ENCODE assay signal across 33 mouse cellular contexts in the genomic region with DNA sequence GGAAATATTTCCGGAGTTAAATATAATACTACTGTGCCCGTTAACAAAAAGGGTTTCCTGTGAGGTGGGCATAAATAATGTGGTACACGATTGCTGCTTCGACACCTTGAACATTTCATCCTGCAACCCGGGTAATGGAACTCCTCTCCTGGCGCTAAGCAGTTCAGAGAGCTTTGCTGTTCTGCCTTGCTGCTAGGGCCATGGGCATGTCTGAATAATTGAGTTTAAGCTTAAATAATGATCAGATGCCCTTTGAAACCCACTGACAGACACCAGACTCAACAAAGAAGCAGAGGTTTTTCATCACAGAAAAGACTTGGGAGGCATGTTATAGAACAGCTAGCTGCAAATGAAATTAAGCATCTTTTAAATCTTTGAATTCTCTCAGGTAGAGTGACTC.
A peak's percentile ranks its signal among the peaks of the same experiment; 100 is the strongest.
DNase-seq lines count a peak whose midpoint lies in the region; ATAC-seq lines count a peak whose summit lies in the region.
"Had no signal": no experiment of that assay in that cellular context is flagged by ENCODE, and none has a peak within 500 bp of the region (broad histone marks: within the 10 kb centered on the region; RNA-seq: fewer than 3 reads in every experiment).

No protein-coding gene starts in this region.

- H3K36me3 ChIP-seq in midbrain, embryonic 16.5 days (ENCODE audit: control insufficient read depth, insufficient read depth, low read length): no peaks in the 10 kb centered on the region
- H3K36me3 ChIP-seq in midbrain, embryonic 13.5 days: no peaks in the 10 kb centered on the region
- no peaks in the 10 kb centered on the region for H3K36me3 ChIP-seq in embryonic facial prominence, embryonic 13.5 days
- H3K36me3 ChIP-seq in limb, embryonic 12.5 days: no peaks in the 10 kb centered on the region
- H3K36me3 ChIP-seq: heart, embryonic 15.5 days; hindbrain, embryonic 12.5 days; neural tube, embryonic 15.5 days had no signal

- no peak for DNase-seq in yolk sac, embryonic 10.5 days (ENCODE audit: low spot score)
- DNase-seq in heart, postnatal 14 days: no peak
- no peak for DNase-seq in left cerebral cortex, postnatal 10 days (ENCODE audit: extremely low spot score in 1 of 2, low spot score in 2 of 2)
- DNase-seq: adrenal gland, adult 2 months; adrenal gland, postnatal 36 days; cerebellum, adult 18-20 months; cerebellum, postnatal 14 days; gastrocnemius, postnatal 10 days; heart, postnatal 36 days; kidney, adult 9 months; kidney, postnatal 10 days; layer of hippocampus, postnatal 36 days; liver; lung, adult 2 months; lung, postnatal 10 days; midbrain, embryonic 14.5 days; retina, postnatal 1 day; right cerebral cortex, postnatal 14 days; spleen, adult 18-20 months; thymus, adult 18-20 months; thymus, postnatal 36 days had no signal

- H3K27me3 ChIP-seq in midbrain, embryonic 16.5 days (ENCODE audit: control insufficient read depth, insufficient read depth, low read depth, low read length): no peaks in the 10 kb centered on the region
- H3K27me3 ChIP-seq in midbrain, embryonic 13.5 days: no peaks in the 10 kb centered on the region
- H3K27me3 ChIP-seq in embryonic facial prominence, embryonic 13.5 days: no peaks in the 10 kb centered on the region
- H3K27me3 ChIP-seq in limb, embryonic 12.5 days: no peaks in the 10 kb centered on the region
- H3K27me3 ChIP-seq: forebrain, embryonic 13.5 days; heart, embryonic 15.5 days; hindbrain, embryonic 12.5 days; neural tube, embryonic 15.5 days had no signal

- H3K9me3 ChIP-seq in midbrain, embryonic 16.5 days (replicated peaks; ENCODE audit: control insufficient read depth, low read length, poor library complexity, severe bottlenecking): no peaks in the 10 kb centered on the region
- H3K9me3 ChIP-seq in midbrain, embryonic 13.5 days: no peaks in the 10 kb centered on the region
- H3K9me3 ChIP-seq in embryonic facial prominence, embryonic 13.5 days: no peaks in the 10 kb centered on the region
- no peaks in the 10 kb centered on the region for H3K9me3 ChIP-seq in limb, embryonic 12.5 days
- H3K9me3 ChIP-seq: forebrain, embryonic 13.5 days; heart, embryonic 15.5 days; hindbrain, embryonic 12.5 days; neural tube, embryonic 15.5 days had no signal

- no peak overlapping the region for H3K27ac ChIP-seq in midbrain, embryonic 16.5 days (ENCODE audit: low read length)
- no peak overlapping the region for H3K27ac ChIP-seq in midbrain, embryonic 13.5 days
- peak overlapping the region; percentile 79 for H3K27ac ChIP-seq in embryonic facial prominence, embryonic 13.5 days
- peak overlapping the region; percentile 83 for H3K27ac ChIP-seq in limb, embryonic 12.5 days
- H3K27ac ChIP-seq: forebrain, embryonic 13.5 days; heart, embryonic 15.5 days; hindbrain, embryonic 12.5 days; liver, embryonic 14.5 days; macrophage; neural tube, embryonic 15.5 days had no signal

- intact Hi-C loops in heart, postnatal 14 days (cut with DNase I): no loop called here
- intact Hi-C loops in left cerebral cortex, postnatal 10 days (cut with DNase I): no loop called here

- H3K9ac ChIP-seq in midbrain, embryonic 16.5 days (ENCODE audit: low read depth, low read length): no peak overlapping the region
- no peak overlapping the region for H3K9ac ChIP-seq in midbrain, embryonic 13.5 days (replicated peaks)
- H3K9ac ChIP-seq in embryonic facial prominence, embryonic 13.5 days: no peak overlapping the region
- H3K9ac ChIP-seq in limb, embryonic 12.5 days (replicated peaks): no peak overlapping the region
- H3K9ac ChIP-seq: forebrain, embryonic 13.5 days; heart, embryonic 15.5 days; hindbrain, embryonic 12.5 days; liver, embryonic 14.5 days; neural tube, embryonic 15.5 days had no signal

- H3K4me1 ChIP-seq in midbrain, embryonic 16.5 days (ENCODE audit: control insufficient read depth, insufficient read depth, low read length): no peaks in the 10 kb centered on the region
- no peaks in the 10 kb centered on the region for H3K4me1 ChIP-seq in midbrain, embryonic 13.5 days (replicated peaks)
- peaks cover 12% of the 10 kb centered on the region for H3K4me1 ChIP-seq in embryonic facial prominence, embryonic 13.5 days
- peaks cover 4% of the 10 kb centered on the region for H3K4me1 ChIP-seq in limb, embryonic 12.5 days (replicated peaks)
- H3K4me1 ChIP-seq: forebrain, embryonic 13.5 days; heart, embryonic 15.5 days; hindbrain, embryonic 12.5 days; neural tube, embryonic 15.5 days had no signal

- peak; percentile 36; the same call in 1 of the 2 replicates for ATAC-seq in midbrain, embryonic 16.5 days
- ATAC-seq in midbrain, embryonic 13.5 days: no peak
- ATAC-seq in embryonic facial prominence, embryonic 13.5 days (ENCODE audit: insufficient number of reproducible peaks, insufficient read depth, low FRiP score, low TSS enrichment, low read depth): no peak
- no peak for ATAC-seq in limb, embryonic 12.5 days (ENCODE audit: insufficient number of reproducible peaks, insufficient read depth, low FRiP score, low TSS enrichment, low read depth)
- ATAC-seq: forebrain, embryonic 13.5 days; intestine, embryonic 16.5 days had no signal

- 69% methylated on average over 6 of the region's 6 CpGs for WGBS in midbrain, embryonic 16.5 days
- 75% methylated on average over 6 of the region's 6 CpGs for WGBS in midbrain, embryonic 13.5 days
- 31% methylated on average over 6 of the region's 6 CpGs for WGBS in embryonic facial prominence, embryonic 13.5 days
- WGBS in limb, embryonic 12.5 days: 24% methylated on average over 6 of the region's 6 CpGs

- H3K4me2 ChIP-seq in midbrain, embryonic 16.5 days (ENCODE audit: low read length): no peak overlapping the region
- no peak overlapping the region for H3K4me2 ChIP-seq in midbrain, embryonic 13.5 days (replicated peaks)
- peak overlapping the region; percentile 42 for H3K4me2 ChIP-seq in embryonic facial prominence, embryonic 13.5 days
- H3K4me2 ChIP-seq in limb, embryonic 12.5 days: peak overlapping the region; percentile 32
- H3K4me2 ChIP-seq: forebrain, embryonic 13.5 days; heart, embryonic 15.5 days; hindbrain, embryonic 12.5 days; neural tube, embryonic 15.5 days had no signal

- H3K4me3 ChIP-seq in midbrain, embryonic 16.5 days (ENCODE audit: low read depth, low read length): no peak overlapping the region
- no peak overlapping the region for H3K4me3 ChIP-seq in midbrain, embryonic 13.5 days (replicated peaks)
- H3K4me3 ChIP-seq in embryonic facial prominence, embryonic 13.5 days: no peak overlapping the region; the same call in 1 of the 2 replicates
- no peak overlapping the region for H3K4me3 ChIP-seq in limb, embryonic 12.5 days (replicated peaks)
- H3K4me3 ChIP-seq: erythroblast, embryonic 14.5 days; forebrain, embryonic 13.5 days; heart, embryonic 15.5 days; hindbrain, embryonic 12.5 days; neural tube, embryonic 15.5 days had no signal

Comparison
In these comparisons a context has a peak if more than half of its experiments do, and no peak if none do; other contexts are left out.
1. H3K27ac ChIP-seq: peak in embryonic facial prominence, embryonic 13.5 days (single experiment) and limb, embryonic 12.5 days (single experiment); none in midbrain, embryonic 16.5 days (single experiment) and midbrain, embryonic 13.5 days (single experiment).
2. H3K4me2 ChIP-seq: peak in embryonic facial prominence, embryonic 13.5 days (single experiment) and limb, embryonic 12.5 days (single experiment); none in midbrain, embryonic 16.5 days (single experiment) and midbrain, embryonic 13.5 days (single experiment).